In genomic region chr14:11774476-11775037, GRCm38 (mm10) we compare ENCODE assay signal across 10 mouse cellular contexts.
DNase-seq lines count a peak whose midpoint lies in the region; ATAC-seq and TF ChIP-seq lines count a peak whose summit lies in the region.
"Had no signal": no experiment of that assay in that cellular context is flagged by ENCODE, and none has a peak within 500 bp of the region (broad histone marks: within the 10 kb centered on the region; RNA-seq: fewer than 3 reads in every experiment).

No protein-coding gene starts in this region.

- no peak for TF ChIP-seq CTCF in kidney, postnatal 0 days (IDR thresholded peaks at IDR 0.05; ENCODE audit: low read depth)

- no peak overlapping the region for H3K4me2 ChIP-seq in kidney, postnatal 0 days (ENCODE audit: low read length)
- no peak overlapping the region for H3K4me2 ChIP-seq in kidney, embryonic 15.5 days

- no peaks in the 10 kb centered on the region for H3K27me3 ChIP-seq in kidney, postnatal 0 days (ENCODE audit: insufficient read depth, low read length)
- no peaks in the 10 kb centered on the region for H3K27me3 ChIP-seq in kidney, embryonic 15.5 days
- H3K27me3 ChIP-seq: megakaryocyte, embryonic 14.5 days had no signal

- no peak overlapping the region for H3K9ac ChIP-seq in kidney, postnatal 0 days (ENCODE audit: low read depth, low read length)
- no peak overlapping the region for H3K9ac ChIP-seq in kidney, embryonic 15.5 days

- H3K27ac ChIP-seq in kidney, postnatal 0 days, result no peak overlapping the region
- H3K27ac ChIP-seq in kidney, embryonic 15.5 days, result no peak overlapping the region

- no peak for ATAC-seq in kidney, postnatal 0 days (replicated peaks; ENCODE audit: low FRiP score, low read depth)
- ATAC-seq in kidney, embryonic 15.5 days (replicated peaks; ENCODE audit: low FRiP score), result no peak
- ATAC-seq: intestine, postnatal 0 days had no signal

- H3K36me3 ChIP-seq in kidney, postnatal 0 days (ENCODE audit: insufficient read depth, low read length), result no peaks in the 10 kb centered on the region
- no peaks in the 10 kb centered on the region for H3K36me3 ChIP-seq in kidney, embryonic 15.5 days

- H3K9me3 ChIP-seq in kidney, postnatal 0 days (replicated peaks; ENCODE audit: low read length), result no peaks in the 10 kb centered on the region
- no peaks in the 10 kb centered on the region for H3K9me3 ChIP-seq in kidney, embryonic 15.5 days (replicated peaks)

- 37% methylated on average over 4 of the region's 4 CpGs for WGBS in kidney, postnatal 0 days
- 31% methylated on average over 4 of the region's 4 CpGs for WGBS in kidney, embryonic 15.5 days

- peak; percentile 24 to 26 for DNase-seq in cerebellum, postnatal 10 days
- DNase-seq in cerebellum, postnatal 36 days, result no peak
- DNase-seq in kidney, postnatal 0 days (ENCODE audit: low spot score), result peak; percentile 25
- peak; percentile 10 for DNase-seq in NIH3T3 (ENCODE audit: low read depth)
- peak; percentile 48 for DNase-seq in mesoderm, embryonic 11.5 days (ENCODE audit: low read depth, low spot score)
- DNase-seq in thymus, postnatal 4 days, result no peak
- no peak for DNase-seq in ovary, postnatal 10 days (ENCODE audit: low spot score)

- H3K4me3 ChIP-seq in kidney, postnatal 0 days (replicated peaks; ENCODE audit: low read depth, low read length), result no peak overlapping the region
- no peak overlapping the region for H3K4me3 ChIP-seq in kidney, embryonic 15.5 days (replicated peaks)
- H3K4me3 ChIP-seq: megakaryocyte, embryonic 14.5 days had no signal

- H3K4me1 ChIP-seq in kidney, postnatal 0 days (replicated peaks; ENCODE audit: insufficient read depth, low read length), result peaks cover 6% of the 10 kb centered on the region; the same call in 1 of the 2 replicates
- H3K4me1 ChIP-seq in kidney, embryonic 15.5 days, result peaks cover 30% of the 10 kb centered on the region
- H3K4me1 ChIP-seq: megakaryocyte, embryonic 14.5 days had no signal

Comparison
In these comparisons a context has a peak if more than half of its experiments do, and no peak if none do; other contexts are left out.
1. DNase-seq: peak in cerebellum, postnatal 10 days (2 of 2), kidney, postnatal 0 days (single experiment), NIH3T3 (single experiment) and mesoderm, embryonic 11.5 days (single experiment); none in cerebellum, postnatal 36 days (0 of 2), thymus, postnatal 4 days (single experiment) and ovary, postnatal 10 days (single experiment).